Mouse (Mus musculus) intestine, postnatal 0 days (tissue): ENCODE data around the gene Olfr497. TPM values are rescaled to one million over a fixed set of nuclear protein-coding genes. Genes with fewer than 3 reads are reported as not detected.

Experiments used
- ATAC-seq: fragments of 200-750 bp; cut with Nextera tagmentation; 2 replicates; pipeline ENCODE4 v1.8.0; 2017; ENCODE audit warnings: mild to moderate bottlenecking, moderate TSS enrichment, moderate library complexity
- H3K27ac ChIP-seq: fragments of 300-500 bp; sonication (generic); 2 replicates; pipeline ENCODE4 v1.5.1; 2014; ENCODE audit warnings: mild to moderate bottlenecking, low read depth, low read length, moderate library complexity
- H3K27me3 ChIP-seq: fragments of 300-500 bp; sonication (generic); replicated peaks from 2 replicates; pipeline ENCODE4 v1.6.1; 2014; ENCODE audit warnings: low read length, mixed read lengths; ENCODE audit not compliant: control insufficient read depth, insufficient read depth
- H3K36me3 ChIP-seq: fragments of 300-500 bp; sonication (generic); 2 replicates; pipeline ENCODE4 v1.6.1; 2014; ENCODE audit warnings: mild to moderate bottlenecking, moderate library complexity; ENCODE audit not compliant: control insufficient read depth, insufficient read depth
- H3K4me1 ChIP-seq: fragments of 300-500 bp; sonication (generic); replicated peaks from 2 replicates; pipeline ENCODE4 v1.6.1; 2014; ENCODE audit warnings: antibody characterized with exemption, low read length, mixed read lengths; ENCODE audit not compliant: control insufficient read depth, insufficient read depth
- H3K4me2 ChIP-seq: fragments of 300-500 bp; sonication (generic); replicated peaks from 2 replicates; pipeline ENCODE4 v1.6.1; 2014; ENCODE audit warnings: low read depth, mild to moderate bottlenecking, moderate library complexity
- H3K4me3 ChIP-seq: fragments of 300-500 bp; sonication (generic); 2 replicates; pipeline ENCODE4 v1.5.1; 2014; ENCODE audit warnings: low read depth, low read length
- H3K9ac ChIP-seq: fragments of 300-500 bp; sonication (generic); 2 replicates; pipeline ENCODE4 v1.6.1; 2014; ENCODE audit warnings: mild to moderate bottlenecking, low read depth, low read length
- H3K9me3 ChIP-seq: fragments of 300-500 bp; sonication (generic); 2 replicates; pipeline ENCODE4 v1.6.1; 2016; ENCODE audit warnings: mixed run types; ENCODE audit not compliant: control insufficient read depth
- CTCF ChIP-seq: sonication (generic); IDR thresholded peaks from 2 replicates; pipeline ENCODE4 v1.5.1; 2016; ENCODE audit warnings: low read depth, mild to moderate bottlenecking, control low read depth, antibody characterized with exemption, moderate library complexity
- WGBS: fragments of 180-500 bp; shearing (Covaris S2); extraction: QIAGEN DNeasy Blood & Tissue Kit; methylation state at CpG from one replicate; pipeline ENCODE4 v1.1.7; 2014; 5-methylcytosine and 5-hydroxymethylcytosine counted together
- polyA plus RNA-seq: library from polyadenylated mRNA; unstranded; fragments of >200 nt; fragmentation: Nextera tagmentation; extraction: Ambion mirVana; gene quantifications from 2 replicates; pipeline ENCODE4 v1.2.1, GENCODE M21; 2015

The Olfr497 gene
- polyA plus RNA-seq = not detected in 2 replicates

DNA sequence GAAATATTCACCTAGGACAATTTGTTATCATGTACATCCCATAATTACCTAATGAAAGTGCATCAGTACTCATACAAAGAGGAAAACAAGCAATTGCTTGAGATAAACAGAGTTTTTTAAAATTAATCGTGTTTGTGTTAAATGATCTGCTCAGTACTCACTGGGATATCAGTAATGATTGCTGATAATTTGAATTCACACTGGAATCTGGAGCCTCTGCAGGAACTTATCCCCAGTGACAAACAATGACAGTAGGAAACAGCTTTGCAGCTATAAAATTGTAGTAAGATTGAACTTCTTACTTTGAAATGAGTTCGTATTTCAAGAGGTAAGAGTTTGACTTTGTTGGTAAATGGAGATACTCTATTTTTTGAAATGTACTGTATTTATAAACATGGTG is at the start of gene Olfr497:
Gene Olfr497, plus strand, starts transcription at position 301 of the 400 bp plus-strand sequence.
- no peak within 1 kb of the TSS for H3K4me2 ChIP-seq
- no peaks in the 10 kb centered on the region for H3K27me3 ChIP-seq
- 75% methylated on average over 2 of the region's 2 CpGs for WGBS
- no peak for TF ChIP-seq CTCF
- no peak within 1 kb of the TSS for H3K4me3 ChIP-seq
- H3K36me3 ChIP-seq = no peaks in the 10 kb centered on the region
- H3K4me1 ChIP-seq = no peaks in the 10 kb centered on the region
- H3K9me3 ChIP-seq = no peaks in the 10 kb centered on the region
- no peak within 1 kb of the TSS for H3K27ac ChIP-seq
- ATAC-seq = no peak
- H3K9ac ChIP-seq = no peak within 1 kb of the TSS

DNA sequence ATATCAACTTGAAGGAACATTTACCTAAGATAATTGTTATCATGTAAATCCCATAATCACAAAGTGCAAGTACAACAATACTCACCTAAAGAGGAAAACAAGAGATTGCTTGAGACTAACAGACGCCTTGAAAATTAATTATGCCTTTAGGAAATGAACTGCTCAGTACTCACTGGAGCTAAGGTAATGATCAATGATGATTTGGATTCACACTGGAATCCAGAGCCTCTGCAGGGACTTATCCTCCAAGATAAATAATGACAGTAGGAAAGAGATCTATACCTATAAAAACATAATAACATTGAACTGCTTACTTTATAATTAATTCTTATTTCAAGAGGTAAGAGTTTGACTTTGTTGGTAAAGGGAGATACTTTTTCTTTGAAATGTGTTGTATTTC is 27.4 kb upstream of the Olfr497 start, which contains the start of gene Olfr495:
Gene Olfr495, plus strand, starts transcription at position 301 of the 400 bp plus-strand sequence.
- no peaks in the 10 kb centered on the region for H3K36me3 ChIP-seq
- no peaks in the 10 kb centered on the region for H3K4me1 ChIP-seq
- no peak within 1 kb of the TSS for H3K4me2 ChIP-seq
- TF ChIP-seq CTCF = no peak
- ATAC-seq = no peak
- no peaks in the 10 kb centered on the region for H3K9me3 ChIP-seq
- H3K9ac ChIP-seq = no peak within 1 kb of the TSS
- no peak within 1 kb of the TSS for H3K4me3 ChIP-seq
- 57% methylated on average over 1 of the region's 1 CpGs for WGBS
- no peak within 1 kb of the TSS for H3K27ac ChIP-seq
- H3K27me3 ChIP-seq = no peaks in the 10 kb centered on the region

GRCm38 (mm10) chr7:108465026-108465425 is 44.8 kb downstream of the Olfr497 start, which contains the start of gene Olfr498:
Gene Olfr498, plus strand, starts transcription at chr7:108465326.
- H3K27ac ChIP-seq = no peak within 1 kb of the TSS
- ATAC-seq = no peak
- H3K9ac ChIP-seq = no peak within 1 kb of the TSS
- no peak for TF ChIP-seq CTCF
- no peaks in the 10 kb centered on the region for H3K4me1 ChIP-seq
- 95% methylated on average over 1 of the region's 1 CpGs for WGBS
- no peaks in the 10 kb centered on the region for H3K27me3 ChIP-seq
- H3K4me2 ChIP-seq = no peak within 1 kb of the TSS
- no peaks in the 10 kb centered on the region for H3K9me3 ChIP-seq
- H3K36me3 ChIP-seq = no peaks in the 10 kb centered on the region
- H3K4me3 ChIP-seq = no peak within 1 kb of the TSS

Other genes with a start within 250 kb of the Olfr497 start
- not detected in 2 replicates for gene Olfr486, start 247.7 kb upstream of the Olfr497 start, polyA plus RNA-seq
- gene Olfr487, start 205.8 kb upstream of the Olfr497 start, polyA plus RNA-seq = not detected in 2 replicates
- not detected in 2 replicates for gene Olfr488, start 162.1 kb upstream of the Olfr497 start, polyA plus RNA-seq
- gene Olfr490, start 131.5 kb upstream of the Olfr497 start, polyA plus RNA-seq = not detected in 2 replicates
- not detected in 2 replicates for gene Olfr491, start 107.0 kb upstream of the Olfr497 start, polyA plus RNA-seq
- not detected in 2 replicates for gene Olfr492, start 96.7 kb upstream of the Olfr497 start, polyA plus RNA-seq
- not detected in 2 replicates for gene Olfr493, start 73.4 kb upstream of the Olfr497 start, polyA plus RNA-seq
- not detected in 2 replicates for gene Olfr494, start 55.1 kb upstream of the Olfr497 start, polyA plus RNA-seq
- not detected in 2 replicates for gene Olfr495, start 27.3 kb upstream of the Olfr497 start, polyA plus RNA-seq
- not detected in 2 replicates for gene Olfr498, start 44.9 kb downstream of the Olfr497 start, polyA plus RNA-seq
- not detected in 2 replicates for gene Olfr502, start 104.6 kb downstream of the Olfr497 start, polyA plus RNA-seq
- not detected in 2 replicates for gene Olfr503, start 124.1 kb downstream of the Olfr497 start, polyA plus RNA-seq
- not detected in 2 replicates for gene Olfr504, start 145.4 kb downstream of the Olfr497 start, polyA plus RNA-seq
- gene Olfr506, start 190.4 kb downstream of the Olfr497 start, polyA plus RNA-seq = not detected in 2 replicates
- gene Olfr507, start 201.4 kb downstream of the Olfr497 start, polyA plus RNA-seq = not detected in 2 replicates
- not detected in 2 replicates for gene Olfr508, start 209.6 kb downstream of the Olfr497 start, polyA plus RNA-seq
- gene Olfr509, start 231.5 kb downstream of the Olfr497 start, polyA plus RNA-seq = not detected in 2 replicates
- not detected in 2 replicates for gene Olfr510, start 246.0 kb downstream of the Olfr497 start, polyA plus RNA-seq